Mouse (Mus musculus) megakaryocyte, embryonic 14.5 days (primary cell): ENCODE results near the gene Narf.

Experiments
- FLI1 ChIP-seq: IDR thresholded peaks from 2 replicates; pipeline ENCODE4 v1.6.1; 2012; ENCODE audit warnings: low read length, inconsistent platforms, mixed read lengths
- GATA1 ChIP-seq: IDR thresholded peaks from 3 replicates; pipeline ENCODE4 v1.6.1; 2012; ENCODE audit warnings: mixed read lengths, low read length, inconsistent platforms, borderline replicate concordance

DNA sequence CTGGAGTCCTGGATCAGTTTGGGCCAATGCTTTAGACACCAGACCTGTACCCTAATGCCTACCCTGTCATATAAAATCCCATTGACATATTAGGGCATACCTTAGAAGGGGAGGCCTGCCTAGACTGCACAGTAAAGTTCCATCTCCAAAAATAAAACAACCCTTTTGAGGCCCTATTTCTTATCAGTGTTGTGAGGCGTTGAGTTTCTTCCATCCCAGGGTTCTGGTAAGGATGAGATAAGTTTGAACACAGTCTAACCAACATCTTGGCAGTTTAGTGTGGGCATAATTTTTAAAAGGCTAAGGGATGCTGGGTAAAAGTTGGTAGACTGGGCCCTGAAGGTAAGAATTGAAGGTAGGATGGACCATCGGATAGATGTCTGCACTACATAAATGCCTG is 2.6 kb downstream of the Narf start:
- no peak for TF ChIP-seq GATA1
- no peak for TF ChIP-seq FLI1
